Mouse (Mus musculus) c-Kit-negative CD71-positive TER-119-positive erythroid progenitor cells, embryonic 14.5 days (primary cell): Measurements from ENCODE around the gene Cd300lg.

Source experiments
- DNase-seq: peaks from one replicate; pipeline ENCODE4 v3.0.0-alpha.2; 2013; ENCODE audit warnings: low read depth, low spot score

Gene Cd300lg

GRCm38 (mm10) chr11:102041350-102041949, at the start of gene Cd300lg:
Gene Cd300lg, plus strand, starts transcription at chr11:102041509.
- no peak for DNase-seq

- no peak for DNase-seq
Observed at GRCm38 (mm10) chr11:101991813-101992212, 49.5 kb upstream of the Cd300lg start.

DNA sequence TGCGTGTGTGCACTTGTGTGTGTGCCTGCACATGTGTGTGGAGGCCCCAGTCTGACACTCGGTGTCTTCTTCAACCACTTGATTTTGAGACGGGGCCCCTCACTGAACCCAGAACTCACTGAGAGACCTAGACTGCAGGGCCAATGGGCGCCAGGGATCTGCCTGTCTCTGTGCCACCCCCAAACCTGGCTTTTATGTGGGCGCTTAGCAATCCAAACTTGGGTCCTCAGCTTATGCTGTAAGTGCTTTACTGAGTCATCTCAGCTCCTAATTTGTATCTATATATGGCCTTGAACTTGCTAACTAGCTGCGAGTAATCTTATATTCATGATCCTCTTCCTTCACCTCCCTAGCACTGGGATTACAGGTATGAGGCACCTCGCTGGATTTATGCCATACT, 48.9 kb upstream of the Cd300lg start:
- DNase-seq: no peak

DNA sequence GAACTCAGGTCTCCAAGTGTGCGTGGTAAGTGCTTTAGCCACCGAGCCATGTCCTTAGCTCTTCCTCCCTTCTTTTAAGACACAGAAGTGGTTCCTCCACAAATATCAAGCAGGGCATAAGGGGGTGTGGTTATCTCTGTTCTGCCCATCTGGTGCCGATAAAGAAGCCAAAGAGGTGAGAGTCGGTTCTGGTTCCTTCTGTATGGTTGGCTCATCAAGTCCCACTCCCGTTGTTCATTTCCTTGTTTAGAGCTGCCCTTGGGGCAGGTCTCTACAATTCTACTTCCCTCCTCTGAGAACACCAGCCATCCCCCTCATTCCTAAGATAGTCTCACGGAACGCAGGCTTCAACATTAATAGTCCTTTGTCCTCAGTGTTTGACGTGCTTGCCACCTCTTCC, 47.2 kb upstream of the Cd300lg start:
- peak; percentile 56 for DNase-seq

GRCm38 (mm10) chr11:101995938-101996337, 45.4 kb upstream of the Cd300lg start:
- DNase-seq: no peak

DNA sequence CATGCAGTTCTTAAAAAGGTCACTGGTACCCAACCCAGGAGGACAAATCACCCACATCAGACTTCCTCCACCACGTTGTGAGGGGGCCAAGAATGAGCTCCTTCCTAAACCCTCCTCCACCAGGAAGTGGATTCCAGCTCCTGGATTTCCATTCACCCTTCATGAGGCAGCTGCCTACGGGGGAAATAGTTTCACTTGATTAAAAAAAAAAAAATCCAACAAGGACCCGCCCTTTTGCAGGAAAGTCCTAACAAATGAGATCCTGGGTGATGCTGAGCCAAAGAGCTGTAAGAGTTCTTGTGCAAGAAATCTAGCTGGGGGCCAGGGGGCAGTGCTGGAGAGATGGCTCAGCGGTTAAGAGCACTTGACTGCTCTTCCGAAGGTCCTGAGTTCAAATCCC, 43.1 kb upstream of the Cd300lg start:
- DNase-seq: no peak

DNA sequence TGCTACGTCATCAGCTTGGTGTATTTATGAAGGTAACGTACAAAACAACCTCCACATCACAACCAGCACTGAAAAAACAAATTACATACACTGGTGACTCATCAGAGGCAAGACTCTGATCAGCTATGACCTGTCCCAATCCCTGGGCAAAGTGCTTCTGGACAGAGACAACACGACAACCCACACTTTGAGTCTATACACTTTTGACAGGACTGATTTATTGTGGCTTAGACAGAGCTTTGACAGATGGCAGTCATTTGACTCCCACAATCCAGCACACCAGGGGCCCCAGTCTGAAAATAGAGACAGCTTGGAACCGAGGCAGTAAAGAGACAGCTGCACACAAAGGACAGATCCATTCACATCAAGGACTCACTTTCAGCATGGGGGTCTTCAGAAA, 41.8 kb upstream of the Cd300lg start:
- DNase-seq: no peak

DNA sequence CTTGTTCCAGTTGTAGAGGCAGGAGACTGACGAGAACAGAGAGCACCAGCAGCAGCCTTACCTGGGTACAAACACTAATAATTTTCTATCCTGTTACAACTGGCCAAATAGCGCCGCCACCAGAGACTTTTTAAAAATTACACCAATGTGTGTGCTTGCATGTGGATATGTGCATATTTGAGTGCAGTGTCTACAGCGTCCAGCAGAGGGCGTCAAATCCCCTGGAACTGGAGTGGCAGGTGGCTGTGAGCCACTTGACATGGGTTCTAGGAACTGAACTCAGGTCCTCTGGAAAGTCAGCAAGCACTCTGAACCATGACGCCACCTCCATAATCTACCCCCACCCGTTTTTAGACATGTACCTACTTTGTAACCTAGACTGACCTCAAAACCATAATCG, 37.1 kb upstream of the Cd300lg start:
- DNase-seq: no peak

GRCm38 (mm10) chr11:102006271-102006670, 35.0 kb upstream of the Cd300lg start:
- DNase-seq: no peak

GRCm38 (mm10) chr11:102006688-102007087, 34.6 kb upstream of the Cd300lg start:
- no peak for DNase-seq

- no peak for DNase-seq
Observed at GRCm38 (mm10) chr11:102008372-102008771, 32.9 kb upstream of the Cd300lg start.

GRCm38 (mm10) chr11:102008954-102009637, 32.2 kb upstream of the Cd300lg start:
- no peak for DNase-seq

GRCm38 (mm10) chr11:102010140-102010539, 31.2 kb upstream of the Cd300lg start:
- DNase-seq: no peak

DNA sequence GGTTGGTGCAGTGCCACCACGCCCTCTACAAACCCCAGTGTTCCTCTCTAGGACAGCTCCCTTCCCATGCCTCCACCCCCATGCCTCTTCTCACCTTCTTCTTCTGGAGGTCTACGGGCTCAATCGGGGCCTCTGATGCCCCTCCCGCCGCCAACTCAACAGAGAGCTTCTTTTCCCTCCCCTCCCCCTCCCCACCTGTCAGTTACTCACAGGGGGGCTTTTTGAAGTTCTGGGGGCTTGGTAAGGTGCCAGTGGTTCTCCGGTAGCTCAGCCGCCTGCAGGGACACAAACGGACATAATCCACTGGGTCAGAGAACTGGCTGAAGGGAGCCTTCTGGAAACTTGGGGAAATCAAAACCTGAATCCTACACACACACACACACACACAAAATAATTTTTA, 29.8 kb upstream of the Cd300lg start:
- DNase-seq: no peak

GRCm38 (mm10) chr11:102013201-102013600, 28.1 kb upstream of the Cd300lg start:
- no peak for DNase-seq

- DNase-seq: no peak
Observed at GRCm38 (mm10) chr11:102015472-102015871, 25.8 kb upstream of the Cd300lg start.

DNA sequence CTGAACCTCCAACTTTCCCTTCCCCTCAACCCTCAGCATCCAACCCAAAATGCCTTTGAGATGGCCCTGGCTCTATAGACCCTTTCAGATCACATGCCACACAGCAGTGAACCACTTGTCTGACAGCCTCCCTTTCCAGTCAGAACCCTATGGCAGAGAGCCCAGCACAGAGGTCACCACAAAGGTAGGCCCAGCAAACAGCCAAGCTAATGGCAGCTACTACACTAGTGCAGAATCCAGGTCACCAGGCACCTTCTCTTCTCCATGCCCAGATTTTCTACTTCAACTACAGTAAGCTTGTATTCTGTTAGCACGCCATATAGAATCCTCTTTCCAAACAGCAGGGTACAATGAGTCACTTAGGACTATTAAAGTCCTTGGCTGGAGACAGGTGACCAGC, 25.2 kb upstream of the Cd300lg start:
- no peak for DNase-seq

- no peak for DNase-seq
Observed at GRCm38 (mm10) chr11:102019736-102020135, 21.6 kb upstream of the Cd300lg start.

GRCm38 (mm10) chr11:102021196-102021595, 20.1 kb upstream of the Cd300lg start:
- no peak for DNase-seq

DNA sequence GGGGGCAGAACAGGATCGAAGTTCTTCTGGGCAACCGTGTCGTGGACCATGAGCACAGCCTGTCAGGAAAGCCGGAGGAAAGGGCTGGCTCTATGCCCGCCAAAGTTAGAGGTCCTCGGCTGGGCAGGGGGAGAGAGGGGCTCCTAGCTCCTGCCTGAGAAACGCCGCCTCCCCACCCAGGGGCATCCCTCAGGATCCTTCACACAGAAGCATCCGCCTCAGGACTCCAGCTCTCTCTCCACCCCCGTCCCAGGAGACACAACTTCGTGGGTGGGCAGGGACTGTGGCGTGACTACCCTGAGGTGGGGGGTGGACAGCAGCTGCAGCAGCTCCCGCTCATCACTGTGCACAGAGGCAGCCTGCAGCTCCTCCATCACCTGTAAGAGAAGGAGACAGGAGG, 17.9 kb upstream of the Cd300lg start:
- DNase-seq: no peak

DNA sequence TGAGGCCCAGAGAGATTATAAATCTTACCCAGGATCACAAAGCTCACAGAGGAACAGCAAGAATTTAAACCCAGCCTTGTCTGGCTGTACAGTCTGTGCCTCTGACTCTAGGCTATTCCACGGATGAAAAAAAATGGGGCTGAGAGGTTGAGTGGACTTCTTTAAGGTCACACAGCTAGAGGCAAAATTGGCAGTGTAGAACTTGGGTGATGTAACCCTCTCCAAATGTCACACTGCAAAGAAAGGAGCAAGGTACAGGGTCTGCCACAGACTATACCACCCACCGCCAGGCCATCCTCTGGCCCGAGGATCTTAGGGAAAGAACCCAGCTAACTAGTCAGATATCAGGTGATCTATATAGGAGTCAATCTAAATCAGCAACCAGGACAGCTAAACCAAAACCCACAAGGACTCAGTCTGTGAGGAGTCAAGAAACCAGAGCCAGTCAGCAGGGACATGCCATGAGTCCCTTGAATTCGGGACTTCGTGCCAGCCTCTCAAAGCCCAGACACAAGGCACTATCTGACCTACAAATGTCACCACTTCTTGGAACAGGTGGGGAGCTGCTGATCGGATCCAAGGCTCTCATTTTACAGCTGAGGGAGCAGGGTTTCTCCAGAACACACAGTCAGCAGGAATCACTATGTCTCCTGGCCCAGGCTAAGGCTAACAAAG, 17.1 kb upstream of the Cd300lg start:
- DNase-seq: no peak

DNA sequence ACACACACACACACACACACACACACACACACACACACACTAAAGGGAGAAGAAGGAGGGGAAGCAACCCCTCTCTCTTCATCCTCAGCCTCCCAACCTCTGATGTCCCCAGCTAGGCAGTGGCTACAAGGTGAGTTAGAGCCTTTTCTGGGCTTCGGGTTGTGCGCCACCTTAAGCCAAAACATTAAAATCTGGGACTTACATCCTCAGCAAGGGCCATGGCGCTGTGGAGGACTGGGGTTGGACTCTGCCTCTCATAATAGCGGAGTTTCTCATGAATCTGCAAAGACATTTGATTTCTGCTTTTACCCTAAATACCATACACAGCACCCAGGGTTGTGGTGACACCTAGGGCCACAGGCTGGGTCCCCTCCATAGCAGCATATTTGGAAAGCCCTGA, 16.4 kb upstream of the Cd300lg start:
- DNase-seq: no peak

GRCm38 (mm10) chr11:102025354-102025753, 16.0 kb upstream of the Cd300lg start:
- DNase-seq: no peak
